Mouse (Mus musculus) MEL (cell line): ENCODE results near the gene Rbfox3. TPM values are rescaled to one million over a fixed set of nuclear protein-coding genes. Genes with fewer than 3 reads are reported as not detected.

Experiments
- DNase-seq: peaks from one replicate; pipeline ENCODE4 v3.0.0; 2011; ENCODE audit warnings: low read depth, low spot score
- H3K27ac ChIP-seq: 2 replicates; pipeline ENCODE4 v1.5.1; 2012; ENCODE audit warnings: low read depth, mild to moderate bottlenecking, control low read depth, low read length, moderate library complexity; ENCODE audit not compliant: control insufficient read depth
- H3K27me3 ChIP-seq, 2 experiments: fragments of 150-350 bp in 1 of 2; sonication (generic) in 1 of 2; 2 replicates each; pipeline ENCODE4 v1.6.1; 2012; ENCODE audit warnings: low read length in 2 of 2, mild to moderate bottlenecking in 2 of 2, improper control_type of control experiment in 1 of 2, moderate library complexity in 1 of 2; ENCODE audit not compliant: insufficient read depth in 2 of 2, control insufficient read depth in 1 of 2
- H3K36me3 ChIP-seq, 2 experiments: 2 replicates each; pipeline ENCODE4 v1.6.1; 2012 to 2014; ENCODE audit warnings: low read length in 2 of 2, improper control_type of control experiment in 1 of 2, inconsistent platforms in 1 of 2, mild to moderate bottlenecking in 1 of 2; ENCODE audit not compliant: insufficient read depth in 2 of 2, control insufficient read depth in 1 of 2
- H3K4me1 ChIP-seq, 2 experiments: fragments of 150-350 bp in 1 of 2; sonication (generic) in 1 of 2; 2 replicates each; pipeline ENCODE4 v1.6.1; 2012; ENCODE audit warnings: low read length in 2 of 2, improper control_type of control experiment in 1 of 2, mild to moderate bottlenecking in 1 of 2; ENCODE audit not compliant: insufficient read depth in 2 of 2, control insufficient read depth in 1 of 2
- H3K4me3 ChIP-seq, 2 experiments: fragments of 150-350 bp in 1 of 2; sonication (generic) in 1 of 2; 2 replicates each; pipeline ENCODE4 v1.5.1; 2012; ENCODE audit warnings: low read depth in 2 of 2, low read length in 2 of 2, mild to moderate bottlenecking in 2 of 2, moderate library complexity in 2 of 2, control low read depth in 1 of 2, improper control_type of control experiment in 1 of 2; ENCODE audit not compliant: control insufficient read depth in 1 of 2, insufficient read depth in 1 of 2
- H3K79me2 ChIP-seq: 2 replicates; pipeline ENCODE4 v1.6.1; 2012; ENCODE audit warnings: mild to moderate bottlenecking, low read length, moderate library complexity; ENCODE audit not compliant: control insufficient read depth, poor library complexity, insufficient read depth
- H3K9ac ChIP-seq: 2 replicates; pipeline ENCODE4 v1.6.1; 2012; ENCODE audit warnings: low read depth, mild to moderate bottlenecking, control low read depth, low read length, moderate library complexity; ENCODE audit not compliant: control insufficient read depth, poor library complexity, severe bottlenecking
- H3K9me3 ChIP-seq: fragments of 150-350 bp; sonication (generic); replicated peaks from 2 replicates; pipeline ENCODE4 v1.6.1; 2012; ENCODE audit warnings: mild to moderate bottlenecking, low read length, improper control_type of control experiment, moderate library complexity; ENCODE audit not compliant: insufficient read depth
- BHLHE40 ChIP-seq: IDR thresholded peaks from 2 replicates; pipeline ENCODE4 v1.6.1; 2012; ENCODE audit warnings: low read depth, mild to moderate bottlenecking, inconsistent platforms, low read length, improper control_type of control experiment, borderline replicate concordance
- CHD1 ChIP-seq: IDR thresholded peaks from 2 replicates; pipeline ENCODE4 v1.6.1; 2012; ENCODE audit warnings: low read depth, mild to moderate bottlenecking, inconsistent platforms, low read length, improper control_type of control experiment
- CHD2 ChIP-seq: IDR thresholded peaks from 2 replicates; pipeline ENCODE4 v1.6.1; 2011; ENCODE audit warnings: low read length, improper control_type of control experiment
- E2F4 ChIP-seq: IDR thresholded peaks from 2 replicates; pipeline ENCODE4 v1.6.1; 2011; ENCODE audit warnings: low read depth, low read length, improper control_type of control experiment, borderline replicate concordance
- ELF1 ChIP-seq: IDR thresholded peaks from 2 replicates; pipeline ENCODE4 v1.6.1; 2014; ENCODE audit warnings: low read depth, mild to moderate bottlenecking, inconsistent platforms, low read length, improper control_type of control experiment, moderate library complexity
- EP300 ChIP-seq, 2 experiments: IDR thresholded peaks; 2 replicates each; pipeline ENCODE4 v1.6.1; 2011; ENCODE audit warnings: improper control_type of control experiment in 2 of 2, low read length in 2 of 2, low read depth in 1 of 2, mild to moderate bottlenecking in 1 of 2
- ETS1 ChIP-seq: IDR thresholded peaks from 2 replicates; pipeline ENCODE4 v1.6.1; 2012; ENCODE audit warnings: low read depth, mild to moderate bottlenecking, inconsistent platforms, low read length, improper control_type of control experiment, moderate library complexity
- GABPA ChIP-seq: IDR thresholded peaks from 2 replicates; pipeline ENCODE4 v1.6.1; 2012; ENCODE audit warnings: low read depth, mild to moderate bottlenecking, inconsistent platforms, low read length, improper control_type of control experiment, moderate library complexity
- GATA1 ChIP-seq: IDR thresholded peaks from 2 replicates; pipeline ENCODE4 v1.6.1; 2011; ENCODE audit warnings: low read depth, low read length, improper control_type of control experiment
- HCFC1 ChIP-seq: IDR thresholded peaks from 2 replicates; pipeline ENCODE4 v1.6.1; 2012; ENCODE audit warnings: low read depth, mild to moderate bottlenecking, inconsistent platforms, low read length, improper control_type of control experiment, moderate library complexity
- JUND ChIP-seq: IDR thresholded peaks from 2 replicates; pipeline ENCODE4 v1.6.1; 2011; ENCODE audit warnings: low read depth, mild to moderate bottlenecking, improper control_type of control experiment, low read length
- KAT2A ChIP-seq: conservative IDR thresholded peaks from 2 replicates; pipeline ENCODE4 v1.6.1; 2012; ENCODE audit warnings: low read depth, low read length, improper control_type of control experiment, inconsistent platforms
- MEF2A ChIP-seq: IDR thresholded peaks from 2 replicates; pipeline ENCODE4 v1.6.1; 2014; ENCODE audit warnings: low read depth, mild to moderate bottlenecking, inconsistent platforms, low read length, improper control_type of control experiment; ENCODE audit not compliant: poor library complexity, insufficient replicate concordance, severe bottlenecking; ENCODE audit errors: extremely low read depth
- MYC ChIP-seq: IDR thresholded peaks from 2 replicates; pipeline ENCODE4 v1.6.1; 2011; ENCODE audit warnings: low read depth, mild to moderate bottlenecking, low read length, improper control_type of control experiment, moderate library complexity
- NELFE ChIP-seq: IDR thresholded peaks from 2 replicates; pipeline ENCODE4 v1.6.1; 2011; ENCODE audit warnings: low read depth, low read length, improper control_type of control experiment
- NRF1 ChIP-seq: IDR thresholded peaks from 2 replicates; pipeline ENCODE4 v1.6.1; 2014; ENCODE audit warnings: low read depth, mild to moderate bottlenecking, inconsistent platforms, low read length, improper control_type of control experiment, moderate library complexity; ENCODE audit not compliant: poor library complexity, insufficient read depth, severe bottlenecking
- POLR2AphosphoS2 ChIP-seq: IDR thresholded peaks from 2 replicates; pipeline ENCODE4 v1.6.1; 2011; ENCODE audit warnings: low read length, improper control_type of control experiment
- POLR2AphosphoS5 ChIP-seq: IDR thresholded peaks from 2 replicates; pipeline ENCODE4 v1.6.1; 2012; ENCODE audit warnings: low read depth, borderline replicate concordance, mild to moderate bottlenecking, inconsistent platforms, low read length, moderate library complexity, mixed read lengths
- RAD21 ChIP-seq: IDR thresholded peaks from 2 replicates; pipeline ENCODE4 v1.6.1; 2011; ENCODE audit warnings: mild to moderate bottlenecking, low read depth, low read length, improper control_type of control experiment
- RCOR1 ChIP-seq: IDR thresholded peaks from 2 replicates; pipeline ENCODE4 v1.6.1; 2012; ENCODE audit warnings: low read depth, mild to moderate bottlenecking, inconsistent platforms, low read length, improper control_type of control experiment
- SIN3A ChIP-seq: IDR thresholded peaks from 2 replicates; pipeline ENCODE4 v1.6.1; 2012; ENCODE audit warnings: low read length, improper control_type of control experiment, inconsistent platforms
- TCF12 ChIP-seq: IDR thresholded peaks from 2 replicates; pipeline ENCODE4 v1.6.1; 2014; ENCODE audit warnings: low read depth, mild to moderate bottlenecking, inconsistent platforms, low read length, improper control_type of control experiment, moderate library complexity
- USF2 ChIP-seq, 2 experiments: IDR thresholded peaks; 2 replicates each; pipeline ENCODE4 v1.6.1; 2011 to 2012; ENCODE audit warnings: improper control_type of control experiment in 2 of 2, low read length in 2 of 2, borderline replicate concordance in 1 of 2, inconsistent platforms in 1 of 2, low read depth in 1 of 2, mild to moderate bottlenecking in 1 of 2; ENCODE audit not compliant: insufficient read depth in 1 of 2
- ZC3H11A ChIP-seq: IDR thresholded peaks from 2 replicates; pipeline ENCODE4 v1.6.1; 2012; ENCODE audit warnings: low read depth, mild to moderate bottlenecking, inconsistent platforms, low read length, improper control_type of control experiment
- ZKSCAN1 ChIP-seq: IDR thresholded peaks from 2 replicates; pipeline ENCODE4 v1.6.1; 2012; ENCODE audit warnings: low read depth, mild to moderate bottlenecking, inconsistent platforms, low read length, improper control_type of control experiment, moderate library complexity
- ZNF384 ChIP-seq: IDR thresholded peaks from 2 replicates; pipeline ENCODE4 v1.6.1; 2012; ENCODE audit warnings: low read depth, mild to moderate bottlenecking, inconsistent platforms, low read length, improper control_type of control experiment
- polyA plus RNA-seq, 2 experiments: library from polyadenylated mRNA; stranded (reverse) in 1 of 2; unstranded in 1 of 2; fragments of >175 nt in 1 of 2; fragments of >200 nt in 1 of 2; gene quantifications; 2 replicates each; pipeline versions ENCODE4 v1.2.1 to v1.2.4; 2012; ENCODE audit warnings: low replicate concordance in 2 of 2, low read depth in 1 of 2; ENCODE audit not compliant: insufficient read length in 2 of 2, insufficient read depth in 1 of 2, missing spikeins in 1 of 2
- total RNA-seq: library from RNA; depleted of rRNA; stranded (reverse); fragments of 300-350 nt; gene quantifications from 2 replicates; pipeline ENCODE4 v1.2.3, GENCODE M21; 2012

Rbfox3 gene
- total and polyA plus RNA-seq, 3 experiments, result not detected

DNA sequence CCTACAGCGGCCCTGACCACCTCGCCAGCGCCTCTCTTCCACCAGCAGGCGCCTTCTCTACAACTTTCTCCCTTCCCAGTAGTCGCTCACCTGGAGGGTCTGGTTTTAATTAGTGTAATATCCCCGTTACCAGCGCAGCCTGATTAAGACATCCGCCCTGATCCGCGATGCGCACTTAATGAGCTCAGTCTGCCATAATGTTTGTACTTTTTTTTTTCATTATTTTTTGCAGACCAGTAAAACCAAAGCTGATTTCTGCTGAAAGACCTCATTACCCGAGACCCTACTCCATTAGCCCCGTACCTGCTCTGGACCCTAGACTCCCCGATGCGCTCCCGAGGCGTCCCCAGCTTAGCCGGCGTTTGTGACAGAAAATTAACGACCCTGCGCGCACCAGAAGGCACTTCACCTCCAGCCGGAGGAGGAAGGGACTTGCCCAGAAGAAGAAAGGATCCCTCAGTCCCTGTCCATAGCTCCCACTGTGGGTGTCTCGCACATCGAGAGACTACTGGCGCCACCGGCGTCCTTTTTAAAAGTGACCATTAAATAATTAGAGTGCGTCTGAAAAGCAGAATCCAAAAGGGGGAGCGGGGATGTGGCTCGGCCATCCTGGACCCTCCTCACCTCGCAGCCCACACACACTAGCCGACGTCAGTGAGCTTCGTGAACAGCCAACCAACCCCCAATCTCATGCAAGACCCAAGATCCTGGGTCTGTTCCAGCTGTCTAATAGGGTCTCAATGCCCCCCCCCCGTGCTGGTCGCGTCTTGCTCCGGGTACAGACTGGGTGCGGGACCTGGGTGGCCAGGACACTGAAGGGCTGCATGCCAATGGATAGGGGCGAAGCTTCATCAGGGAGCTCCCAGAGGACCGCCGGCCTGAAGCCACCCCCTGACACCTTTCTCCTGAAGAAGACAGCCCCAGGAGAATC, 3.7 kb downstream of the Rbfox3 start:
- H3K4me1 ChIP-seq, result no peaks in the 10 kb centered on the region
- no peaks in the 10 kb centered on the region for H3K79me2 ChIP-seq
- no peak for DNase-seq
- H3K36me3 ChIP-seq, result no peaks in the 10 kb centered on the region
- no peak overlapping the region for H3K9ac ChIP-seq
- H3K4me3 ChIP-seq, result no peak overlapping the region
- no peak overlapping the region for H3K27ac ChIP-seq
- no peaks in the 10 kb centered on the region for H3K9me3 ChIP-seq
- H3K27me3 ChIP-seq, result no peaks in the 10 kb centered on the region
- TF ChIP-seq HCFC1 (no peak), ELF1 (no peak), NRF1 (no peak), RAD21 (no peak), KAT2A (no peak), MYC (no peak), NELFE (no peak), MEF2A (no peak), ZC3H11A (no peak), CHD1 (no peak), RCOR1 (no peak), GABPA (no peak)

- no peak overlapping the region for H3K4me3 ChIP-seq
- TF ChIP-seq RAD21, result no peak
- TF ChIP-seq TCF12, result no peak
- TF ChIP-seq EP300 (IDR thresholded peaks at IDR 0.05; ENCODE audit: low read depth in 1 of 2, low read length in 2 of 2), result no peak
- no peak for TF ChIP-seq POLR2AphosphoS2
- no peak for TF ChIP-seq ZKSCAN1
- TF ChIP-seq USF2 (IDR thresholded peaks at IDR 0.05; ENCODE audit: borderline replicate concordance in 1 of 2, insufficient read depth in 1 of 2, low read depth in 1 of 2, low read length in 2 of 2), result no peak
- no peak for TF ChIP-seq GATA1
- TF ChIP-seq ETS1, result no peak
- TF ChIP-seq CHD1, result no peak
- no peak for TF ChIP-seq POLR2AphosphoS5
- TF ChIP-seq NRF1, result no peak
- no peak for TF ChIP-seq ZNF384
- no peak for TF ChIP-seq ZC3H11A
- TF ChIP-seq ELF1, result no peak
- no peak for TF ChIP-seq JUND
- no peak for TF ChIP-seq SIN3A
- TF ChIP-seq CHD2, result no peak
- no peak for TF ChIP-seq BHLHE40
- no peak for TF ChIP-seq E2F4
- TF ChIP-seq, all 39 proteins: peak for 0
- no peaks in the 10 kb centered on the region for H3K27me3 ChIP-seq
- no peak for DNase-seq
- H3K79me2 ChIP-seq, result no peaks in the 10 kb centered on the region
- H3K36me3 ChIP-seq, result no peaks in the 10 kb centered on the region
- H3K4me1 ChIP-seq, result no peaks in the 10 kb centered on the region
- no peak overlapping the region for H3K9ac ChIP-seq
- H3K27ac ChIP-seq, result no peak overlapping the region
- H3K9me3 ChIP-seq, result no peaks in the 10 kb centered on the region
Measured at GRCm38 (mm10) chr11:118906824-118907470, 4.5 kb downstream of the Rbfox3 start.
